Mouse (Mus musculus): ENCODE results near the gene Adcy5. TPM values are rescaled to one million over a fixed set of nuclear protein-coding genes. Genes with fewer than 3 reads are reported as not detected.

Gene Adcy5
- polyA plus RNA-seq, 1 experiment: 6.8 TPM

GRCm38 (mm10) chr16:35155391-35156305 is 971 bp downstream of the Adcy5 start:
- no peak for DNase-seq
- Histone ChIP-seq H3K4me1 (replicated peaks; ENCODE audit: control insufficient read depth, insufficient read depth, low read length) (peaks cover 8% of the 10 kb centered on the region; the same call in 1 of the 2 replicates), H3K4me3 (ENCODE audit: control insufficient read depth, insufficient read depth, low read length) (0 out of 2 replicates have a peak overlapping the region, but pooled peaks have one; percentile 8), H3K36me3 (ENCODE audit: control insufficient read depth, insufficient read depth, low read length) (no peaks in the 10 kb centered on the region), H3K27ac (ENCODE audit: control insufficient read depth, insufficient read depth, low read length) (no peak overlapping the region), H3K27me3 (ENCODE audit: control insufficient read depth, insufficient read depth, low read length) (peaks cover 14% of the 10 kb centered on the region; the same call in 1 of the 2 replicates)
- 3% methylated on average over 87 of the region's 87 CpGs for WGBS
- TF ChIP-seq CTCF (IDR thresholded peaks at IDR 0.05; ENCODE audit: borderline replicate concordance, control insufficient read depth, extremely low read depth, insufficient read depth, low read length, poor library complexity): no peak

DNA sequence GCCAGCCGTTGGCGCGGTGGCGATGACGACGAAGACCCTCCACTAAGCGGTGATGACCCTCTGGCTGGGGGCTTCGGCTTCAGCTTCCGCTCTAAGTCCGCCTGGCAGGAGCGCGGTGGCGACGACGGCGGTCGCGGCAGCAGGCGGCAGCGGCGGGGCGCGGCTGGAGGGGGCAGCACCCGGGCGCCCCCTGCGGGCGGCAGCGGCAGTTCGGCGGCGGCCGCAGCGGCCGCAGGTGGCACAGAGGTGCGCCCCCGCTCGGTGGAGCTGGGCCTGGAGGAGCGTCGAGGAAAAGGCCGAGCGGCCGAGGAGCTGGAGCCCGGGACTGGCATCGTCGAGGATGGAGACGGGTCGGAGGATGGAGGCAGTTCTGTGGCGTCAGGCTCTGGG is 1.6 kb downstream of the Adcy5 start:
- peaks cover 8% of the 10 kb centered on the region; the same call in 1 of the 2 replicates for H3K4me1 ChIP-seq (replicated peaks; ENCODE audit: control insufficient read depth, insufficient read depth, low read length)
- WGBS: 5% methylated on average over 48 of the region's 48 CpGs
- no peaks in the 10 kb centered on the region for H3K36me3 ChIP-seq (ENCODE audit: control insufficient read depth, insufficient read depth, low read length)
- H3K27ac ChIP-seq (ENCODE audit: control insufficient read depth, insufficient read depth, low read length): no peak overlapping the region
- peak; percentile 29 for DNase-seq
- peaks cover 14% of the 10 kb centered on the region; the same call in 1 of the 2 replicates for H3K27me3 ChIP-seq (ENCODE audit: control insufficient read depth, insufficient read depth, low read length)
- H3K4me3 ChIP-seq (ENCODE audit: control insufficient read depth, insufficient read depth, low read length): 0 out of 2 replicates have a peak overlapping the region, but pooled peaks have one; percentile 8
- TF ChIP-seq CTCF (IDR thresholded peaks at IDR 0.05; ENCODE audit: borderline replicate concordance, control insufficient read depth, extremely low read depth, insufficient read depth, low read length, poor library complexity) (peak; percentile 65), POLR2A (IDR thresholded peaks at IDR 0.05; ENCODE audit: control insufficient read depth, extremely low read depth, insufficient read depth, low read length, poor library complexity) (no peak)

DNA sequence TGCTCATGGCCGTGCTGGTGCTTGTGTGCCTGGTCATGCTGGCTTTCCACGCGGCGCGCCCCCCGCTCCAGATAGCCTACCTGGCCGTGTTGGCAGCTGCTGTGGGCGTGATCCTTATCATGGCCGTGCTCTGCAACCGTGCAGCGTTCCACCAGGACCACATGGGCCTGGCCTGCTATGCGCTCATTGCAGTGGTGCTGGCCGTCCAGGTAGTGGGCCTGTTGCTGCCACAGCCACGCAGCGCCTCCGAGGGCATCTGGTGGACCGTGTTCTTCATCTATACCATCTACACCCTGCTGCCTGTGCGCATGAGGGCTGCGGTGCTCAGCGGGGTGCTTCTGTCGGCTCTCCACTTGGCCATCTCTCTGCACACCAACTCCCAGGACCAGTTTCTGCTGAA is 2.2 kb downstream of the Adcy5 start:
- Histone ChIP-seq H3K4me1 (replicated peaks; ENCODE audit: control insufficient read depth, insufficient read depth, low read length) (peaks cover 8% of the 10 kb centered on the region; the same call in 1 of the 2 replicates), H3K27me3 (ENCODE audit: control insufficient read depth, insufficient read depth, low read length) (peaks cover 14% of the 10 kb centered on the region; the same call in 1 of the 2 replicates), H3K4me3 (ENCODE audit: control insufficient read depth, insufficient read depth, low read length) (no peak overlapping the region), H3K36me3 (ENCODE audit: control insufficient read depth, insufficient read depth, low read length) (no peaks in the 10 kb centered on the region), H3K27ac (ENCODE audit: control insufficient read depth, insufficient read depth, low read length) (no peak overlapping the region)
- TF ChIP-seq POLR2A (IDR thresholded peaks at IDR 0.05; ENCODE audit: control insufficient read depth, extremely low read depth, insufficient read depth, low read length, poor library complexity) (no peak), CTCF (IDR thresholded peaks at IDR 0.05; ENCODE audit: borderline replicate concordance, control insufficient read depth, extremely low read depth, insufficient read depth, low read length, poor library complexity) (no peak)
- no peak for DNase-seq
- WGBS: 84% methylated on average over 21 of the region's 21 CpGs

- peaks cover 6% of the 10 kb centered on the region; the same call in 1 of the 2 replicates for H3K4me1 ChIP-seq (replicated peaks; ENCODE audit: control insufficient read depth, insufficient read depth, low read length)
Measured at GRCm38 (mm10) chr16:35159532-35159931, 4.9 kb downstream of the Adcy5 start.

GRCm38 (mm10) chr16:35159991-35160390 is 5.3 kb downstream of the Adcy5 start:
- no peaks in the 10 kb centered on the region for H3K36me3 ChIP-seq (ENCODE audit: control insufficient read depth, insufficient read depth, low read length)
- H3K27me3 ChIP-seq (ENCODE audit: control insufficient read depth, insufficient read depth, low read length): peaks cover under 1% of the 10 kb centered on the region; the same call in 1 of the 2 replicates
- H3K4me1 ChIP-seq (replicated peaks; ENCODE audit: control insufficient read depth, insufficient read depth, low read length): peaks cover 4% of the 10 kb centered on the region; the same call in 1 of the 2 replicates
- WGBS: 84% methylated on average over 4 of the region's 4 CpGs
- H3K27ac ChIP-seq (ENCODE audit: control insufficient read depth, insufficient read depth, low read length): no peak overlapping the region
- TF ChIP-seq CTCF (IDR thresholded peaks at IDR 0.05; ENCODE audit: borderline replicate concordance, control insufficient read depth, extremely low read depth, insufficient read depth, low read length, poor library complexity) (no peak), POLR2A (IDR thresholded peaks at IDR 0.05; ENCODE audit: control insufficient read depth, extremely low read depth, insufficient read depth, low read length, poor library complexity) (no peak)
- no peak overlapping the region for H3K4me3 ChIP-seq (ENCODE audit: control insufficient read depth, insufficient read depth, low read length)
- no peak for DNase-seq

More at GRCm38 (mm10) chr16:35159532-35159931, 4.9 kb downstream of the Adcy5 start:
- Histone ChIP-seq H3K27ac (ENCODE audit: control insufficient read depth, insufficient read depth, low read length) (no peak overlapping the region), H3K27me3 (ENCODE audit: control insufficient read depth, insufficient read depth, low read length) (peaks cover 4% of the 10 kb centered on the region; the same call in 1 of the 2 replicates), H3K4me3 (ENCODE audit: control insufficient read depth, insufficient read depth, low read length) (no peak overlapping the region), H3K36me3 (ENCODE audit: control insufficient read depth, insufficient read depth, low read length) (no peaks in the 10 kb centered on the region)
- DNase-seq: no peak
- 68% methylated on average over 8 of the region's 8 CpGs for WGBS
- TF ChIP-seq POLR2A (IDR thresholded peaks at IDR 0.05; ENCODE audit: control insufficient read depth, extremely low read depth, insufficient read depth, low read length, poor library complexity) (no peak), CTCF (IDR thresholded peaks at IDR 0.05; ENCODE audit: borderline replicate concordance, control insufficient read depth, extremely low read depth, insufficient read depth, low read length, poor library complexity) (no peak)

- Histone ChIP-seq H3K36me3 (ENCODE audit: control insufficient read depth, insufficient read depth, low read length) (no peaks in the 10 kb centered on the region), H3K4me1 (replicated peaks; ENCODE audit: control insufficient read depth, insufficient read depth, low read length) (no peaks in the 10 kb centered on the region), H3K4me3 (ENCODE audit: control insufficient read depth, insufficient read depth, low read length) (no peak overlapping the region), H3K27me3 (ENCODE audit: control insufficient read depth, insufficient read depth, low read length) (no peaks in the 10 kb centered on the region), H3K27ac (ENCODE audit: control insufficient read depth, insufficient read depth, low read length) (no peak overlapping the region)
- DNase-seq: no peak
- TF ChIP-seq CTCF (IDR thresholded peaks at IDR 0.05; ENCODE audit: borderline replicate concordance, control insufficient read depth, extremely low read depth, insufficient read depth, low read length, poor library complexity) (no peak), POLR2A (IDR thresholded peaks at IDR 0.05; ENCODE audit: control insufficient read depth, extremely low read depth, insufficient read depth, low read length, poor library complexity) (no peak)
- 62% methylated on average over 19 of the region's 19 CpGs for WGBS
Measured at GRCm38 (mm10) chr16:35164361-35165224, 9.9 kb downstream of the Adcy5 start.

Measured in thymus, adult 2 months (tissue).